Mouse (Mus musculus) thymus, adult 18-20 months (tissue): ENCODE measurements around the gene 6030468B19Rik.
"Not testable (repeated sequence)": the region's sequence is repeated elsewhere in the genome, so short reads cannot be mapped to it uniquely, and the experiment has no call there.

Experiments
- DNase-seq, 2 experiments: peaks; one replicate each; pipeline ENCODE4 v3.0.0; 2022; ENCODE audit warnings: mixed read lengths in 2 of 2

The 6030468B19Rik gene

GRCm38 (mm10) chr11:117779434-117780198 is 17.8 kb upstream of the 6030468B19Rik start:
- DNase-seq: peak; percentile 57 to 62

DNA sequence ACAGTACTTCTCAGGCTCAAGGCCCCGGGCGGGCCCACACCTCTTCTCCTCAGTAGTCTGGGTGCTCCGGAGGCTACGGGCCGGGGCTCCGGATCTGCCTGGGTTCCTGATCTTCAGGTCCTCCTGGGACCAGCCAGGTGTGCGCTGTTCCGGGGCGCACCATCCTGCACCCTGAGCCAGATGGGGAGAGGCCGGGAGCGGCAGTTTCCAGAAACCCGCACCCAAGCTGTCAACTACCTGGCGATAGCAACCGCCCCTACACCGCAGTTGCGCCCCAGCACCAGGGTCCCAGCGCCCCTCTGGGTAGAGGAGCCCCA is 17.3 kb upstream of the 6030468B19Rik start:
- DNase-seq: no peak

GRCm38 (mm10) chr11:117780582-117781111 is 16.8 kb upstream of the 6030468B19Rik start:
- peak; percentile 91 to 96 for DNase-seq

DNA sequence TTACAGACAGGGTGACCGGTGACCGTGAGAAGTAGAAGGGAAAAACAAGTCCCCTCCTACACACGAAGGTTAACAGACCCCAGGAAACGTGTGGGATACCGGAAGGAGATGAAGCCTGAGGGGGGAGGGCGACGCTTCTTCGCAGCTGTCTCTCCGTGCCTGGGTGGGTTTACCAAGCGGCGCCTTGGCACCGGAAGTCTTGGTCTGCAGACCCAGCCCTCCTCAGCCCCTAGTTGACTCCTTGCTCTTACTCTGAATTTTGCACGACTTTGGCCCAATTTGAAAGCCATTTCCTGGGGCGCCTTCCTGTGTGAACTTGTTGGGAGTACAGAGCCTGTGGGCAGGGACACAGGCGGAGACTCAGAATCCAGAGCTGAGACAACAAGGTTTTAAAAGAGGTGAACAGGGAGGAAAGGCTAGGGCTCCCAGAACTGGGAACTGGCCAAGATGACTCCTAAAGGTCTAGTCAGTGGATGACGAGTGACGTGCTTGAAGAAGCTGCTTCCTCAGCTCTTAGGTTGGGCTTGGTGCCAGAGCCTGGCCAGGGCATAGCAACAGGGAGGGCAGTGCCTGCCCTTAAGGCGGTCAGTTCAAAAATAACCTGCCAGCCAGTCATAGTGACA is 16.1 kb upstream of the 6030468B19Rik start:
- DNase-seq: peak; percentile 82 to 89

DNA sequence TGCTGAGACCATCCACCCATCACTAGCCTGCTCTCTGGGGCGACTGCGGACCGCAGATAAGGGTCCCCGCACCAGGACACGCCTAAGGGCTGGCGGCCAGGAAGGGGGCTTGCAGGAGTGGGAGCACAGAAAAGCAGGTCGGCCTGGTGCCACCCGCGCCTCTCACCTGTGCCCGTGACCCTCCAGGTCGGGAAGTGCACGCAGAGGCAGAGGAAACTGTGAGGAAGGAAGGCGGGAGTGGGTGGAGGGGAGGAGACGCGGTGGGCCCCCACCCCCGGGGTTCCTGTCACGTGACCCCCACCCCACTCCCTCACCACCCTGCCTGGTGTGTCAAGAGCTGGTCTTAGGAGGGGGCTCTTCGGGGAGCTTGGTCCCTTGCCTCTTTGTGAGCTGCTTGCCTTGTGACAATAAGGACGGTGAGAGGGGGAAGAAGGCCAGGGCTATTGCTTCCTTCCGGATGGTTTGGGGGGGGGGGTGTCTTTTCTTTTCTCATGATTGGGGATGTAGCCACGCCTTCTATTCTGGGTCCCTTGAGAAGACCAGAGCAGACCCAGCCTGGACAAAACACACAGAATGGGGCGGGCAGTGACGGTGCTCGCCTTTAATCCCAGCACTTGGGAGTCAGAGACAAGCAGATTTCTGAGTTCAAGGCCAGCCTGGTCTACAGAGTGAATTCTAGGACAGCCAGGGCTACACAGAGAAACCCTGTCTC is 15.3 kb upstream of the 6030468B19Rik start, which contains the start of the genes Tmc8 and Tmc6:
TSS of gene Tmc8 (plus strand) at position 84 of the 712 bp plus-strand sequence.
TSS of gene Tmc6 (minus strand) at position 206 of the 712 bp plus-strand sequence.
- peak; percentile 86 to 92 for DNase-seq

DNA sequence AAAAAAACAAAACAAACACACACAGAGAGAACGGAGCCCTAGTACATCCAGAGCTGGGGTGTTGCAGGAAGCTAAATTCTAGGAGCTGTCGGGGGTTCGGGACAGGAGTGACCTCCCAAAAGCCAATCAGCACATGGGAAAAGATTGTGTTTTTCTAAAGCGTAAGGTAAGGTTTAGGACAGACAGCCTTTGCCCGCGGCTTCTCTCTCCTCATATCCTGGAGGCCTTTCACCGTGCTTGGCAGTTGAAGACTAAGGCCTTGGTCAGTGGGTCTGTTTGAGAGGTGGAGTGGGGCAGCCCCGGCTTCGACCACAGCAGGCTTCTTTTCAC is 14.8 kb upstream of the 6030468B19Rik start:
- no peak for DNase-seq

DNA sequence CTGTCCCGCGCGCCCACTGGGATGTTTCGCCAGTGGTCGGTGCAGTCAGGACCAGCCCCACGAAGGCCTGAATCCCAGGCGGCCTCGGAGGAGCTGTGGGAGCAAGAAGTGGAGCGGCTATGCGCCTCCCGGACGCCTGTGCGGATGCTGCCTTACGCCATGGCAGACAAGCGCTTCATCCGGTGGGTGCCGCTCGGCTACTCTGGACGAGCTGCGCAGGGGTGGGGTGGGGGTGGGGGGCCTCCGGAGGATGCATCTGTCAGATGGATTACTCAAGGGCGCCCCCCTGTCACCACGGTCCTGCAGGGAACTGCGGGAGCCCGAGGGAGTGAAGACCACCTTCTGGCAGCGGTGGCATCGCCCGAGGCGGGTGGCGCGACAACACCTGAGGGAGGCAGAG is 14.4 kb upstream of the 6030468B19Rik start:
- peak; percentile 85 to 91 for DNase-seq

DNA sequence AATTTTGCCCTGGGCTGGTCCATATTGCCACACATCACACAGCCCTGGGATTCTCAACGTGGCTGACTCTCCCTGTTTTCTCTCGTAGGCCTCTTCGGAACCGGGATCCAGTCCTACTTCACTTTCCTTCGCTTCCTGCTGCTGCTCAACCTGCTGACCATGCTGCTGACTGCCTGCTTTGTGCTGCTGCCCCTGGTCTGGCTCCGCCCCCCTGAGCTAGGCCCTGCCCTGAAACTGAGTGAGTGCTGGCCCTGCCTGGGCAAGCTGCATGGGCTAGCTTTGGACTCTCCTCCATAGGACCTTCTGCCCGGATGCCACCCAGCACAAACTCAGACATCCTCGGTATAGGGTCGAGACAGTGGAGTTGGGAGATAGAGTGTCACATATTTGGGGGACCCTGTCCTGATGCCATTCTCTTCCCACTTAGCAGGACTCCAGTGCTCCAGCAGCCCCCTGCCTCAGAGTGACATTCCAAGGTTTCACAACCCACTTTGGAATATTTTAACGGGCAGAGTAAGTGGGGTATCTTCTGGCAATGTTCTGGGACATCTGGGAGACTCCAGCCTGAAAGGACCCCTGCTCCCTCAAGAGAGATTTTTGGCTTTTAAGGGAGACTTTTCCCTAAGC is 13.7 kb upstream of the 6030468B19Rik start:
- peak; percentile 41 to 57 for DNase-seq

DNA sequence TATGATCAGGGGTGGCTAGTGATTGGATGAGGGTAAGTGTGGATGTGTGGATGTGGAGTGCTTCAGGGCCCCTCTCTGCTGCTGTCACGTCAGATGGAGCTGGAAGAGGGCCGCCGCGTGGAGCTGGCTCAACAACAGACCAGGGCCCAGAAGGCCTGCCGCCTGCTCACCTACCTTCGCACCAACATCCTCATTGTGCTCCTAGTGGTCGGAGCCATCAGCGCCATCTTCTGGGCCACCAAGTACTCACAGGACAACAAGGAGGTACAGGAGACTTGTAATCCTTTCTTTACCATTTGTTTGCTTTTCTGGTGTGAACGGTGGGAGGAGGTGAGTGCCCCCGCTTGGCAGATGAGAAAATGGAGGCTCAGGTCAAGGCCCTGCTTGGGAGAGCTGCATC is 11.2 kb upstream of the 6030468B19Rik start:
- peak; percentile 50 to 63 for DNase-seq

- not testable (repeated sequence) for DNase-seq
These were observed 9.0 kb upstream of the 6030468B19Rik start for GRCm38 (mm10) chr11:117788481-117788880.

GRCm38 (mm10) chr11:117790286-117790685 is 7.2 kb upstream of the 6030468B19Rik start:
- DNase-seq: peak in 1 of 2 experiments; percentile 60

DNA sequence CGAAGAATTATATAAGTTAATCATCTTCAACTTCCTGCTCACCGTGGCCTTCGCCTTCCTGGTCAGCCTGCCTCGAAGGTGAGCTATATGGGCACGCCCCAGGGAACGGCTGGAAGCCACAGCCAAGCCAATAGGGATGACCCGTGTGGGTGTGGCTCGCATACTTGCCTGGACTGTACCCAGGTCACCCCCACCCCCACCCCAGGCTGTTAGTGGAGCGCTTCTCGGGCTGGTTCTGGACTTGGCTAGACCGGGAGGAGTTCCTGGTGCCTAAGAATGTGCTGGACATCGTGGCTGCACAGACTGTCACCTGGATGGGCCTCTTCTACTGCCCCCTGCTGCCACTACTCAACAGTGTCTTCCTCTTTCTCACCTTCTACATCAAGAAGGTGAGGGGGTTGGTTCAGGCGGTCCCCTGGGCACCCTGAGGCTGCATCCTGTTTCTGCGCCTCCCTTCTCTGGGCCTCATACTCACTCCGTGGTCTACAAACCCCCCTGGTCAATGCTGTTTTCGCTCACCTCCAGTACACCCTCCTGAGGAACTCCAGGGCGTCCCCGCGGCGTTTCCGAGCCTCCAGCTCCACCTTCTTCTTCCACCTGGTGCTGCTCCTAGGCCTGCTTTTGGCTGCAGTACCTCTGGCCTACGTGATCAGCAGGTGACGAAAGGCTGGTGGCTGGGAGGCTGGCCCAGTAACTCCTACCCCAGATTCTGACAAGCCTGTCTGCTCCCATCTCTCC is 6.6 kb upstream of the 6030468B19Rik start:
- no peak for DNase-seq

- DNase-seq: no peak
These were observed 6.1 kb upstream of the 6030468B19Rik start for GRCm38 (mm10) chr11:117791441-117791761.

- DNase-seq: peak in 1 of 2 experiments; percentile 70
These were observed 5.1 kb upstream of the 6030468B19Rik start for GRCm38 (mm10) chr11:117792281-117792888.

- DNase-seq: no peak
These were observed 3.4 kb upstream of the 6030468B19Rik start for GRCm38 (mm10) chr11:117794035-117794551.

- no peak for DNase-seq
These were observed 506 bp upstream of the 6030468B19Rik start for GRCm38 (mm10) chr11:117796954-117797353.

DNA sequence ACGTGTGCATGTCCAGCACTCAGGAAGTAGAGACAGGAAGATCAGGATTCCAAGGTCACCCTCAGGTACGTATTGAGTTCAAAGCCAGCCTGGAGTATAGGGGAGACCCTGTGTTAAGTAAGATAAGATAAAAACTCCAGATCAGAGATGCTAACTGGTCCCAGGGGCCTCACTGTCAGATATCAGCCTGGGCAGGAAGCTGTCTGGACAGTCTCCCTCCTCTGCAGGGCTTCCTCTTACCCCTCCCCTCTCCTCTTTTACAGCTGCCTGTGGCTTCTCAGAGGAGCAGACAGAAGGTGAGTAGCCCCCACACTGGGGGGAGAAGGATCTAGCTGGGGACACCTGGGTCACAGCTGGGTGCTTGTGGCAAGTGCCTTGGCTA is 691 bp downstream of the 6030468B19Rik start:
- DNase-seq: peak in 1 of 2 experiments; percentile 41

- no peak for DNase-seq
These were observed 1.7 kb downstream of the 6030468B19Rik start for GRCm38 (mm10) chr11:117799174-117799573.

DNA sequence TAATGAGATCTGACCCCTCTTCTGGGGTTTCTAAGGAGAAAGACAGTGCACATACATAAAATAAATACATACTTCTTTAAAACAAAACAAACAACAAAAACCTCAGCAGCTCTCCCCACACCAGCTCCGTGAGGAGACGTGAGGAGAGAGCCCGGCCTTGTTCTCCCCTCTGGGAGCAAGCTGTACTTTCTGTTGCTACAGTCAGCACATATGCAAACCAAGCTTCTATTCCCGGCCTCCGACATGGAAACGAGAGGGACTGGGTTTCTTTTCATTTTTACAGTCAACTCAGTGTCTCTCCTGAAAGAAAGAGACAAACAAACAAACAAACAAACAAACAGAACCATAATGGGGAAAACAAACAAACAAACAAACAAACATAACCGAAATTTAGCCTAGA is 2.6 kb downstream of the 6030468B19Rik start:
- DNase-seq: no peak

GRCm38 (mm10) chr11:117801650-117802049 is 4.2 kb downstream of the 6030468B19Rik start:
- DNase-seq: no peak

GRCm38 (mm10) chr11:117803166-117803688 is 5.8 kb downstream of the 6030468B19Rik start:
- no peak for DNase-seq
